Mouse (Mus musculus) CH12.LX (cell line): ENCODE results near the gene Bcl11a. TPM values are rescaled to one million over a fixed set of nuclear protein-coding genes. Genes with fewer than 3 reads are reported as not detected.
A peak's percentile ranks its signal among the peaks of the same experiment; 100 is the strongest.

Source experiments
- DNase-seq: peaks from one replicate; pipeline ENCODE4 v3.0.0-alpha.2; 2013; ENCODE audit errors: extremely low read depth
- H3K27ac ChIP-seq: 2 replicates; pipeline ENCODE4 v1.5.1; 2012; ENCODE audit warnings: low read depth, mild to moderate bottlenecking, control low read depth, moderate library complexity; ENCODE audit not compliant: insufficient read depth
- H3K27me3 ChIP-seq: replicated peaks from 2 replicates; pipeline ENCODE3; 2012; ENCODE audit warnings: inconsistent platforms
- H3K36me3 ChIP-seq, 2 experiments: replicated peaks in 1 of 2; 2 replicates each; pipeline versions ENCODE3 to v1.6.1; 2012; ENCODE audit warnings: inconsistent platforms in 1 of 2, low read length in 1 of 2, mild to moderate bottlenecking in 1 of 2, mixed read lengths in 1 of 2, moderate library complexity in 1 of 2; ENCODE audit not compliant: control insufficient read depth in 1 of 2, insufficient read depth in 1 of 2
- H3K4me1 ChIP-seq, 2 experiments: 2 replicates each; pipeline ENCODE4 v1.6.1; 2012; ENCODE audit warnings: inconsistent platforms in 1 of 2, moderate library complexity in 1 of 2; ENCODE audit not compliant: insufficient read depth in 2 of 2, control insufficient read depth in 1 of 2
- H3K4me2 ChIP-seq: 2 replicates; pipeline ENCODE4 v1.6.1; 2012; ENCODE audit warnings: low read depth, mild to moderate bottlenecking, control low read depth; ENCODE audit not compliant: poor library complexity, insufficient read depth, severe bottlenecking
- H3K4me3 ChIP-seq, 3 experiments: fragments of 150-350 bp in 1 of 3; sonication (generic) in 1 of 3; replicated peaks in 1 of 3; 2 replicates each; pipeline versions ENCODE3 to v1.5.1; 2011 to 2012; ENCODE audit warnings: low read depth in 2 of 3, low read length in 2 of 3, mild to moderate bottlenecking in 2 of 3, moderate library complexity in 2 of 3, control low read depth in 1 of 3, improper control_type of control experiment in 1 of 3, inconsistent platforms in 1 of 3, mixed read lengths in 1 of 3; ENCODE audit not compliant: poor library complexity in 1 of 3
- H3K79me2 ChIP-seq: replicated peaks from 2 replicates; pipeline ENCODE4 v1.6.1; 2012; ENCODE audit warnings: mild to moderate bottlenecking, moderate library complexity; ENCODE audit not compliant: control insufficient read depth, poor library complexity, insufficient read depth, severe bottlenecking; ENCODE audit errors: extremely low read depth
- H3K9ac ChIP-seq: 2 replicates; pipeline ENCODE4 v1.6.1; 2012; ENCODE audit warnings: low read depth, mild to moderate bottlenecking, control low read depth, moderate library complexity; ENCODE audit not compliant: insufficient read depth
- H3K9me3 ChIP-seq: replicated peaks from 2 replicates; pipeline ENCODE3; 2012; ENCODE audit warnings: low read length, inconsistent platforms, mixed read lengths
- CTCF ChIP-seq, 2 experiments: IDR thresholded peaks in 1 of 2; conservative IDR thresholded peaks in 1 of 2; 2 replicates each; pipeline ENCODE4 v1.5.1; 2011 to 2012; ENCODE audit warnings: low read depth in 2 of 2, low read length in 2 of 2, improper control_type of control experiment in 1 of 2, inconsistent platforms in 1 of 2, mild to moderate bottlenecking in 1 of 2, moderate library complexity in 1 of 2
- E2F4 ChIP-seq: IDR thresholded peaks from 2 replicates; pipeline ENCODE4 v1.6.1; 2011; ENCODE audit warnings: low read depth, low read length, improper control_type of control experiment; ENCODE audit not compliant: insufficient replicate concordance
- ELF1 ChIP-seq: IDR thresholded peaks from 2 replicates; pipeline ENCODE4 v1.6.1; 2014; ENCODE audit warnings: low read depth, mild to moderate bottlenecking, inconsistent platforms, low read length, improper control_type of control experiment
- ETS1 ChIP-seq: conservative IDR thresholded peaks from 2 replicates; pipeline ENCODE4 v1.6.1; 2012; ENCODE audit warnings: low read depth, mild to moderate bottlenecking, inconsistent platforms, low read length, improper control_type of control experiment, moderate library complexity
- GABPA ChIP-seq: IDR thresholded peaks from 2 replicates; pipeline ENCODE4 v1.6.1; 2012; ENCODE audit warnings: low read depth, low read length, improper control_type of control experiment, inconsistent platforms; ENCODE audit not compliant: insufficient replicate concordance
- IRF4 ChIP-seq: IDR thresholded peaks from 2 replicates; pipeline ENCODE4 v1.6.1; 2014; ENCODE audit warnings: low read depth, mild to moderate bottlenecking, inconsistent platforms, low read length, improper control_type of control experiment
- KAT2A ChIP-seq: IDR thresholded peaks from 2 replicates; pipeline ENCODE4 v1.6.1; 2012; ENCODE audit warnings: low read length, improper control_type of control experiment, inconsistent platforms; ENCODE audit not compliant: insufficient replicate concordance
- MAX ChIP-seq: IDR thresholded peaks from 2 replicates; pipeline ENCODE4 v1.6.1; 2011; ENCODE audit warnings: low read length, improper control_type of control experiment
- MAZ ChIP-seq: IDR thresholded peaks from 2 replicates; pipeline ENCODE4 v1.6.1; 2012; ENCODE audit warnings: low read depth, mild to moderate bottlenecking, inconsistent platforms, low read length, improper control_type of control experiment, moderate library complexity
- MXI1 ChIP-seq: IDR thresholded peaks from 2 replicates; pipeline ENCODE4 v1.6.1; 2011; ENCODE audit warnings: mild to moderate bottlenecking, low read depth, low read length, improper control_type of control experiment
- PAX5 ChIP-seq: IDR thresholded peaks from 2 replicates; pipeline ENCODE4 v1.6.1; 2012; ENCODE audit warnings: low read length, inconsistent platforms, mixed read lengths
- RAD21 ChIP-seq: IDR thresholded peaks from 2 replicates; pipeline ENCODE4 v1.6.1; 2011; ENCODE audit warnings: low read depth, mild to moderate bottlenecking, low read length, improper control_type of control experiment, moderate library complexity
- RCOR1 ChIP-seq: conservative IDR thresholded peaks from 2 replicates; pipeline ENCODE4 v1.6.1; 2012; ENCODE audit warnings: low read depth, mild to moderate bottlenecking, inconsistent platforms, low read length, improper control_type of control experiment
- SMC3 ChIP-seq: IDR thresholded peaks from 2 replicates; pipeline ENCODE4 v1.6.1; 2011; ENCODE audit warnings: low read depth, low read length, improper control_type of control experiment
- TBP ChIP-seq: conservative IDR thresholded peaks from 2 replicates; pipeline ENCODE4 v1.6.1; 2011; ENCODE audit warnings: low read depth, low read length, improper control_type of control experiment
- TCF12 ChIP-seq: IDR thresholded peaks from 2 replicates; pipeline ENCODE4 v1.6.1; 2014; ENCODE audit warnings: low read depth, mild to moderate bottlenecking, inconsistent platforms, low read length, improper control_type of control experiment
- ZKSCAN1 ChIP-seq: IDR thresholded peaks from 2 replicates; pipeline ENCODE4 v1.6.1; 2012; ENCODE audit warnings: low read depth, inconsistent platforms, low read length, improper control_type of control experiment, borderline replicate concordance
- dilution Hi-C: fragments of 300-500 bp; cut with MboI; formaldehyde crosslinking; loops from 2 replicates; pipeline ENCODE4 v1.14.3; 2020; ENCODE audit warnings: low sequenced_read_pairs; ENCODE audit not compliant: extremely low pct_unique_long_range_greater_than_20kb, extremely low pct_ligation_motif_present
- in situ Hi-C: fragments of 300-500 bp; cut with MboI; formaldehyde crosslinking; loops from 3 replicates; pipeline ENCODE4 v1.14.3; 2019; ENCODE audit warnings: low sequenced_read_pairs, low pct_ligation_motif_present, low pct_unique_long_range_greater_than_20kb, mixed read lengths
- polyA plus RNA-seq: library from polyadenylated mRNA; unstranded; fragments of >175 nt; gene quantifications from 2 replicates; pipeline ENCODE4 v1.2.1, GENCODE M21; 2012; ENCODE audit warnings: low read depth; ENCODE audit not compliant: insufficient read length
- total RNA-seq, 2 experiments: library from RNA; depleted of rRNA; stranded (reverse); fragments of 300-350 nt in 1 of 2; fragments of >200 nt in 1 of 2; gene quantifications; 2 replicates each; pipeline ENCODE4 v1.2.3; 2012 to 2014

Bcl11a gene
- total and polyA plus RNA-seq, 3 experiments, result 6.8 to 57.9 (median 13.9) TPM

DNA sequence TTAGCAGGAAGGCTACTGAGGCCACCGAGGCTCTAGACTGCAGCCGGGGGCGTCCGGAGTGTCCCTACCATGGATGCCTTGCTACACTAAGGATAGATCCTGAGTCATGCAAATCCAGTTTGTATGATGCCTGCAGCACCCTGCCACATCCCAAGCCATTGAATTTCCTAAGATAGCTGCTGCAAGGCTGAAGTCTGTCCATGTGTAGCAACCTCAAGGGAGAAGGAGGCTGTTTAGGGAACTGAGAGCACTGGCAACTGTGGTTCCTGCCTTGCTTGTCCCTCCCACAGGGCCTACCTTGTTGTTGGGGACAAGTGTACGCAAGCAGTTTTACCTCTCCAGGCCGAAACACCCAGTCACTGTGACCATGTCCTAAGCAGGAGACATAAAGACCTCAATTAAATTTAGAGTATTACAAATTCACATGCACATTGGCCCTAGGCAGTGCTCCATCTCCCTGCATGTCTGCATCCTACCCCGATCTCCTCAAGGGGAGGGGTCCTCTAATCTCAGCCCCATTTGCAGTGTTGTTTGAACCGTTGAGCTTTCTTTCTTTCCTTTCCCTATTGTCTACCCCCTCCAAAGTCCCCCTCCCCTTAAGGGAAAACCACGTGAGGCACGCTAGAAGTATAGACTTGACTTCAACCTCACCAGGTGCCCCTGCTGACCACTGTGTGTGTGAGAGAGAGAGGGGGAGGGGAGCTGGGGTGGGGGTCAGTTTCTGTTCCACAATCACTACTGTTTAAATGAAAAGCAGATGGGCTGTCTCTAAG, 63.8 kb downstream of the Bcl11a start (continued):
- TF ChIP-seq RCOR1 (peak; percentile 89; the same call in 1 of the 2 replicates), MAZ (peak; percentile 99)

- in situ Hi-C loops, result loop anchor here (5.0 kb wide), 1 partner anchor 55 kb away; no protein-coding TSS in a partner anchor
- Histone ChIP-seq H3K4me2 (peak overlapping the region; percentile 53), H3K9ac (no peak overlapping the region), H3K4me1 (peaks cover 37 to 100% of the 10 kb centered on the region in 2 experiments), H3K27ac (peak overlapping the region; percentile 1; the same call in 1 of the 2 replicates), H3K79me2 (no peaks in the 10 kb centered on the region)
- no peak for TF ChIP-seq PAX5
- 0 out of 2 replicates have a peak, but pooled peaks have one; percentile 40 for TF ChIP-seq TBP
- no peak for TF ChIP-seq E2F4
- TF ChIP-seq, all 38 proteins: peak for 1
- dilution Hi-C loops, result no loop called here
- Histone ChIP-seq H3K36me3 (peaks cover 0 to 58% of the 10 kb centered on the region in 2 experiments), H3K27me3 (no peaks in the 10 kb centered on the region), H3K9me3 (peaks cover 7% of the 10 kb centered on the region), H3K4me3 (peak overlapping the region in 1 of 3 experiments; percentile 4)
- DNase-seq, result no peak
Observed at GRCm38 (mm10) chr11:24142316-24142715, 64.5 kb downstream of the Bcl11a start.

DNA sequence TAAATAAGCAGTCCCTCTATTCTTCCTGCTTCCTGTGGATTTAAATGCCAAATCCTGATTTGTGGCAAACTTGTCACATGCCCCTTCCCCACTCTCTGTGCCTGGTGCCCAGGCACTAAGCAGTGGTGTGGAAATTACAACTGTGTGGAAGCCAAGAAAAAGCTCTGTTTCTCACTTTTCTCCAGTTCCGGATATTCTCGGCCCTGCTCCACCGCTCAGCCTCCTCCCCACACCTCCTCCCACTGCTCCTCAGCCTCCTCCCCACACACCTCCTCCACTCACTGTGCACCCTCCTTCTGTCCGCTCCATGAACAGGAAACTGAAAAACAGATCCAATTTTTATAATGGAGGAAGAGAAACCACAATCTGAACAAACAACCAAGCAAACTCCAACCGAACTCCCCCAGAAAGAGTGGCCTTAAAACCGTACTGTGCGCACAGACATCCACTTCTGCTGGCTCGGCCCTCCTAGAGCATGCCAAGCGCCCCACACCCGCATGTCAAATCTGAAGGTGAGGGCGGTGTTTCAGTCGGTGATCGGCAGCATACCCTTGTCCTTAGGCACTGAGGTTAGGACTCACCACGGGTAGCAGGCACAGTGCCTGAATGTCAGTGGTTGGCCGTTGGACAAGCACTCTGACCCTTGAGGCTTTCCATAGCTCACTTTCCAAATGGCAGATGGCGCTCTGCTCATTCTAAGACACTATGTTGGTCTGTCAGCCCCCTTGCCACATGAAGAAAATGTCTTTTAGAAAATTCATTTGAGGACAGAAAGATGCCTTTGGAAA, 66.5 kb downstream of the Bcl11a start:
- dilution Hi-C loops, result no loop called here
- H3K27me3 ChIP-seq, result no peaks in the 10 kb centered on the region
- peak; percentile 53 for DNase-seq
- peaks cover 7% of the 10 kb centered on the region for H3K9me3 ChIP-seq
- TF ChIP-seq TCF12 (no peak), ELF1 (no peak), CTCF (conservative IDR thresholded peaks at IDR 0.05 in 1 of 2, IDR thresholded peaks at IDR 0.05 in 1 of 2; ENCODE audit: low read depth in 2 of 2, low read length in 2 of 2) (peak in 1 of 2 experiments; percentile 41; a peak in 2 of 4 replicates), GABPA (no peak), MXI1 (no peak), RAD21 (peak; percentile 44), E2F4 (no peak), ETS1 (no peak), MAX (no peak), SMC3 (peak; percentile 32; the same call in 1 of the 2 replicates), IRF4 (no peak), ZKSCAN1 (no peak), KAT2A (no peak)
- peak overlapping the region in 1 of 3 experiments; percentile 19 for H3K4me3 ChIP-seq
- H3K79me2 ChIP-seq, result no peaks in the 10 kb centered on the region
- in situ Hi-C loops, result loop anchor here (5.0 kb wide), 1 partner anchor 57 kb away; no protein-coding TSS in a partner anchor
- H3K4me1 ChIP-seq, result peaks cover 34 to 100% of the 10 kb centered on the region in 2 experiments
- H3K36me3 ChIP-seq, result peaks cover 0 to 65% of the 10 kb centered on the region in 2 experiments
- H3K9ac ChIP-seq, result no peak overlapping the region
- H3K4me2 ChIP-seq, result no peak overlapping the region
- peak overlapping the region; percentile 27; the same call in 1 of the 2 replicates for H3K27ac ChIP-seq
